Mouse (Mus musculus) erythroblast, adult 5-6 weeks (primary cell): ENCODE measurements around the gene Mob4. TPM values are rescaled to one million over a fixed set of nuclear protein-coding genes. Genes with fewer than 3 reads are reported as not detected.

ENCODE experiments used
- total RNA-seq, 2 experiments: library from RNA; stranded (forward) in 1 of 2; stranded (reverse) in 1 of 2; fragments of 150-400 nt in 1 of 2; fragments of 200-764, 138-1000 nt in 1 of 2; gene quantifications; 2 replicates each; pipeline versions ENCODE4 v1.2.3 to v1.2.4; 2015 to 2017; ENCODE audit warnings: low replicate concordance in 2 of 2

The Mob4 gene
- total RNA-seq, 2 experiments from 2014 or later, result 28.6 to 40.0 TPM

Other genes with a start within 250 kb of the Mob4 start
- 29.7 and 41.7 TPM in 2 replicates for gene Ankrd44, start 204.8 kb upstream of the Mob4 start, total RNA-seq (2015; ENCODE audit: low replicate concordance)
- gene Ankrd44, start 204.8 kb upstream of the Mob4 start, total RNA-seq (2017; ENCODE audit: low replicate concordance), result 18.0 and 26.7 TPM in 2 replicates
- gene Sf3b1, start 103.8 kb upstream of the Mob4 start, total RNA-seq (2015; ENCODE audit: low replicate concordance), result 151 and 155 TPM in 2 replicates
- gene Sf3b1, start 103.8 kb upstream of the Mob4 start, total RNA-seq (2017; ENCODE audit: low replicate concordance), result 196 and 224 TPM in 2 replicates
- gene Coq10b, start 78.5 kb upstream of the Mob4 start, total RNA-seq (2015; ENCODE audit: low replicate concordance), result 16.3 and 27.3 TPM in 2 replicates
- 24.2 and 35.4 TPM in 2 replicates for gene Coq10b, start 78.5 kb upstream of the Mob4 start, total RNA-seq (2017; ENCODE audit: low replicate concordance)
- 62.9 and 95.7 TPM in 2 replicates for gene Hspe1, start 43.1 kb upstream of the Mob4 start, total RNA-seq (2015; ENCODE audit: low replicate concordance)
- gene Hspe1, start 43.1 kb upstream of the Mob4 start, total RNA-seq (2017; ENCODE audit: low replicate concordance), result 41.5 and 52.0 TPM in 2 replicates
- gene Hspd1, start 43.0 kb upstream of the Mob4 start, total RNA-seq (2015; ENCODE audit: low replicate concordance), result 55.1 and 56.2 TPM in 2 replicates
- 56.1 and 87.5 TPM in 2 replicates for gene Hspd1, start 43.0 kb upstream of the Mob4 start, total RNA-seq (2017; ENCODE audit: low replicate concordance)
- gene Rftn2, start 95.6 kb downstream of the Mob4 start, total RNA-seq (2015; ENCODE audit: low replicate concordance), result not detected in 2 replicates
- 0.17 TPM in 1 of 2 replicates, not detected in the other for gene Rftn2, start 95.6 kb downstream of the Mob4 start, total RNA-seq (2017; ENCODE audit: low replicate concordance)
- 2.1 and 2.3 TPM in 2 replicates for gene Mars2, start 105.9 kb downstream of the Mob4 start, total RNA-seq (2015; ENCODE audit: low replicate concordance)
- gene Mars2, start 105.9 kb downstream of the Mob4 start, total RNA-seq (2017; ENCODE audit: low replicate concordance), result 1.7 and 2.0 TPM in 2 replicates
- gene Boll, start 232.2 kb downstream of the Mob4 start, total RNA-seq (2015; ENCODE audit: low replicate concordance), result not detected in 2 replicates
- not detected in 2 replicates for gene Boll, start 232.2 kb downstream of the Mob4 start, total RNA-seq (2017; ENCODE audit: low replicate concordance)